Mouse (Mus musculus) lung, postnatal 0 days (tissue): ENCODE data around the gene Fn1.

ENCODE experiments used
- CTCF ChIP-seq: IDR thresholded peaks from 2 replicates; pipeline ENCODE4 v1.5.1; 2016; ENCODE audit warnings: antibody characterized with exemption, mild to moderate bottlenecking
- EP300 ChIP-seq: IDR thresholded peaks from 2 replicates; pipeline ENCODE4 v1.6.1; 2016; ENCODE audit warnings: antibody characterized with exemption, mild to moderate bottlenecking, control low read depth

- TF ChIP-seq CTCF, result no peak
- TF ChIP-seq EP300, result no peak
Measured at GRCm38 (mm10) chr1:71650741-71651140, 2.3 kb downstream of the Fn1 start.
